Mouse (Mus musculus): ENCODE data around the gene Tbx1.

Gene Tbx1

GRCm38 (mm10) chr16:18589804-18590790, at the start of gene Tbx1:
Gene Tbx1, minus strand, starts transcription at chr16:18590671.
- no peak for DNase-seq (ENCODE audit: extremely low read depth, insufficient read length, low spot score)

DNA sequence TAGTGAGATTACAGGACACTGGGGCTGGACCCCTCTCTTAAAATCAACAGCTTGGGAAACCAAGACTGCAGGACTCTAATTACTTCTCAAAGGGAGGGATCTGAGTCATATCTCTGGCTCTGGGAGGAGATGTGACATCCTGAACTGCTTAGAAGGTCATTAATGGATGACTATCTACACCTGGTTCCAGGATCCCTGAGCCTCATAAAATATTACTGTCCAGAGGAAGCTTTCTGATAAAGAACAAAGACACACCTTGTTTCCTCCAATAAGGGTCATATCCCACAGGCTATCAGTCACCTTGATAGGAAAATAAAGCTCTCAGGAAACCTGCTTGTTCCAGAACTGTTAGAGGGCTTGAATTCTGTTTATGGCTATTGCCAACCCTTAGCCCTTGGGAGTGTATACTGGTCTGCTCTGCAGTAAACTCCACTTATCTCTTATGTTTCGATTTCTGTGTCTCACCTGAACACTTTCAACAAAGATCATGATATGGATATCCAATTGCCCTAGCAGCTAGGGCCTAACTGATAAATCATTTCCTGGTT, 49.0 kb upstream of the Tbx1 start:
- DNase-seq (ENCODE audit: extremely low read depth, insufficient read length, low spot score): no peak

GRCm38 (mm10) chr16:18638396-18638795, 47.9 kb upstream of the Tbx1 start:
- DNase-seq (ENCODE audit: extremely low read depth, insufficient read length, low spot score): no peak

- no peak for DNase-seq (ENCODE audit: extremely low read depth, insufficient read length, low spot score)
Observed at GRCm38 (mm10) chr16:18636804-18637203, 46.3 kb upstream of the Tbx1 start.

- no peak for DNase-seq (ENCODE audit: extremely low read depth, insufficient read length, low spot score)
Observed at GRCm38 (mm10) chr16:18636401-18636800, 45.9 kb upstream of the Tbx1 start.

GRCm38 (mm10) chr16:18633333-18633732, 42.9 kb upstream of the Tbx1 start:
- DNase-seq (ENCODE audit: extremely low read depth, insufficient read length, low spot score): no peak

- DNase-seq (ENCODE audit: extremely low read depth, insufficient read length, low spot score): no peak
Observed at GRCm38 (mm10) chr16:18632816-18633215, 42.3 kb upstream of the Tbx1 start.

DNA sequence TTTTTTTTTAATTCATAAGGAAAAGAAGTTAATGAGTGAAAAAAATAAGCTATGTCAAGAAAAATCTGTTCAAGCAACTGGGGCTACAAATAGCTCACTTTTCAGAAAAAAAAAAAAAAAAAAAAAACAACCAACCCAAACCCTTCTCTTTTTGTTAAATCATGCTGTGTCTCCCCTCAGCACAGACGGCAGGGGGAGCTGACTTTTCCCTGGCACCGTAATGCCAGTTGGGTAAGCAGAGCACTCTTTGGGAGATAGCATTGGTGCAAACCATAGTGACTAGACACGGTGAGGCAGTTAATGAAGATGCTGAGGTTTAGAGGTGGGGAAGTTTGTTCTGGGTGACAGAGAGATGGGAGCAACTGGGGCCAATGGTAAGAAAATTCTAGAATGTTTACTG, 41.6 kb upstream of the Tbx1 start:
- no peak for DNase-seq (ENCODE audit: extremely low read depth, insufficient read length, low spot score)

GRCm38 (mm10) chr16:18631141-18631540, 40.7 kb upstream of the Tbx1 start:
- no peak for DNase-seq (ENCODE audit: extremely low read depth, insufficient read length, low spot score)

DNA sequence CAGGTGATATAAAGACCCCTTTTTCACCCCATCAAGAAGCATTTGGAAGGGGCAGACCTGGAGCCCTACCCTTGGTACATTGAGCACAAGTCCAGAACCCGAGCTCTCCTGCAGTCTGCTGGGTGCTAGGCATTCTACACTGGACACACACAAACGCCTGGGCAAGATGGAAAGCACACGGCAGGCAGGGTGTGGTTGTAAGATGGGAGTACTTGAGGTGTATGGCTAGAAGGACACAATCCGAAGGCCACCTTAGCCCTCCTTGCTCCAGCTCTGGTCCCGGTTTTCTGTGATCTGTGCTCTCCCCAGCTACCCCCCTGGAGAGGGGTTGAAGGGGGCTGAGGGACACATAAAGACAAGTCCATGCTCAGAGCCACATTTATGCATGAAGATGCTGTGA, 39.8 kb upstream of the Tbx1 start:
- DNase-seq (ENCODE audit: extremely low read depth, insufficient read length, low spot score): no peak

- DNase-seq (ENCODE audit: extremely low read depth, insufficient read length, low spot score): peak; percentile 76
Observed at GRCm38 (mm10) chr16:18629390-18630231, 39.1 kb upstream of the Tbx1 start, which contains the start of gene Sept5. Gene Sept5, minus strand, starts transcription at chr16:18629954.

- peak; percentile 55 for DNase-seq (ENCODE audit: extremely low read depth, insufficient read length, low spot score)
Observed at GRCm38 (mm10) chr16:18628948-18629340, 38.5 kb upstream of the Tbx1 start.

GRCm38 (mm10) chr16:18628206-18628947, 37.9 kb upstream of the Tbx1 start:
- DNase-seq (ENCODE audit: extremely low read depth, insufficient read length, low spot score): peak; percentile 70

DNA sequence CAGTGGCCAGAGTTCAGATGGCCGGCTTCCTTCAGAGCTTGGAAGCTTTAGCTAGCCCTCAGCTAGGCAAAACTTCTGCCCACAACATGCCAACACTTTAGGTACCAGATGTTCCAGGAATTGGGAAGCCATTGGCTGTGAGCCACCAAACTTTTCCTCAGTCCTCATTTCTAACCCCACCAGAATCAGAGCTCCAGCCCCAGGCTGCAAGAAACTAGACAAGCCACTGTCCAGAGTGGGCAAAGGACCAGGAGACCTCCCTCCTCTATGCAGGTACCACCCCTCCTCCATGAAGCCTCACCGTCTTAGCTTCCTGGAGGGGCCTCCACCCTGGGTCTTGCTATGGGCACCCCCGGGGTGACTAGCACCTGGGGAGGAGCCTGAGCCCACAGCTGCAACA, 36.7 kb upstream of the Tbx1 start:
- DNase-seq (ENCODE audit: extremely low read depth, insufficient read length, low spot score): no peak

- no peak for DNase-seq (ENCODE audit: extremely low read depth, insufficient read length, low spot score)
Observed at GRCm38 (mm10) chr16:18626376-18626878, 36.0 kb upstream of the Tbx1 start, which contains the start of gene Gm49601. Gene Gm49601, minus strand, starts transcription at chr16:18626427.

DNA sequence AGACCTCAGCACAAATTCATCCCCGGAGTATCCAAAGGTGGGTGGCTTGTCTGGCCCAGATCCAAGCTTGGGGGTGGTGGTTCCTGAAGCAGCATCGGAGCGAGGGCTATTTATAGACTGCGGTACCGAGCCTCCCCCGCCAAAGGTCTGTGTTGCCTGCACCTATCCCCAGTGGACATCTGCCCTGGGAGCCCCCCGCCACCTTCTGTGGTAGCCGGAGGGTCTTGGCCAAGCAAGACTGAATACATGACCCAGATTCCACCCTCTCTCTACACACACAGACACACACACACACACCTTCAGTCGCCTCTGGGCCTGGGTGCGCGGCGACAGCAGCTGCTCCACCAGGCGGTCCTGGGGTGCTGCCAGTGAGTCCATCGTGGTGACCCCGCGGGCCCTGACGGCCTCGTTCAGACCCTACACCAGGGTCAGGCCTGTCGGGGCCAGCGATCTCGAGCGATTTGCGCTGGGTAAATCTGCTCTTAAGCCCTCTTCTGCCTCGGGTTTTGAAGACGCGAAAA, 35.4 kb upstream of the Tbx1 start:
- DNase-seq (ENCODE audit: extremely low read depth, insufficient read length, low spot score): no peak

- no peak for DNase-seq (ENCODE audit: extremely low read depth, insufficient read length, low spot score)
Observed at GRCm38 (mm10) chr16:18625097-18625496, 34.6 kb upstream of the Tbx1 start.

GRCm38 (mm10) chr16:18624641-18625040, 34.2 kb upstream of the Tbx1 start:
- no peak for DNase-seq (ENCODE audit: extremely low read depth, insufficient read length, low spot score)

GRCm38 (mm10) chr16:18623751-18624540, 33.5 kb upstream of the Tbx1 start:
- DNase-seq (ENCODE audit: extremely low read depth, insufficient read length, low spot score): no peak

Measured in 3134 (cell line).